Mouse (Mus musculus): Measurements from ENCODE around the gene Efhd1. TPM values are rescaled to one million over a fixed set of nuclear protein-coding genes. Genes with fewer than 3 reads are reported as not detected.

Efhd1 gene
- polyA plus RNA-seq, 1 experiment from 2014 or later = not detected

GRCm38 (mm10) chr1:87270204-87270603 is 6.0 kb downstream of the Efhd1 start:
- H3K27ac ChIP-seq (ENCODE audit: low read depth) = no peak overlapping the region
- H3K4me2 ChIP-seq = no peak overlapping the region
- no peak for DNase-seq
- peak; percentile 21 for ATAC-seq (ENCODE audit: insufficient read depth)
- no peaks in the 10 kb centered on the region; the same call in 1 of the 2 replicates for H3K4me1 ChIP-seq (ENCODE audit: insufficient read depth)
- H3K36me3 ChIP-seq (ENCODE audit: insufficient read depth) = no peaks in the 10 kb centered on the region
- peaks cover 25% of the 10 kb centered on the region for H3K27me3 ChIP-seq (ENCODE audit: insufficient read depth, low read length)
- no peaks in the 10 kb centered on the region for H3K9me3 ChIP-seq (ENCODE audit: low read depth, low read length)
- H3K9ac ChIP-seq = no peak overlapping the region
- no peak for TF ChIP-seq CTCF (IDR thresholded peaks at IDR 0.05; ENCODE audit: low read depth)
- WGBS = 21% methylated on average over 3 of the region's 3 CpGs
- H3K4me3 ChIP-seq (ENCODE audit: low read depth, low read length) = no peak overlapping the region

GRCm38 (mm10) chr1:87270641-87271467 is 6.7 kb downstream of the Efhd1 start:
- WGBS = 12% methylated on average over 20 of the region's 20 CpGs

GRCm38 (mm10) chr1:87271596-87271995 is 7.4 kb downstream of the Efhd1 start:
- DNase-seq = no peak
- Histone ChIP-seq H3K36me3 (ENCODE audit: insufficient read depth) (no peaks in the 10 kb centered on the region), H3K27ac (ENCODE audit: low read depth) (no peak overlapping the region), H3K4me2 (no peak overlapping the region), H3K4me1 (ENCODE audit: insufficient read depth) (no peaks in the 10 kb centered on the region; the same call in 1 of the 2 replicates), H3K9ac (no peak overlapping the region), H3K9me3 (ENCODE audit: low read depth, low read length) (no peaks in the 10 kb centered on the region), H3K4me3 (ENCODE audit: low read depth, low read length) (no peak overlapping the region), H3K27me3 (ENCODE audit: insufficient read depth, low read length) (peaks cover 11% of the 10 kb centered on the region)
- WGBS = 63% methylated on average over 1 of the region's 1 CpGs
- ATAC-seq (ENCODE audit: insufficient read depth) = no peak
- no peak for TF ChIP-seq CTCF (IDR thresholded peaks at IDR 0.05; ENCODE audit: low read depth)

More at GRCm38 (mm10) chr1:87270641-87271467, 6.7 kb downstream of the Efhd1 start:
- Histone ChIP-seq H3K4me3 (ENCODE audit: low read depth, low read length) (no peak overlapping the region), H3K27ac (ENCODE audit: low read depth) (no peak overlapping the region; the same call in 1 of the 2 replicates), H3K27me3 (ENCODE audit: insufficient read depth, low read length) (peaks cover 18% of the 10 kb centered on the region), H3K36me3 (ENCODE audit: insufficient read depth) (no peaks in the 10 kb centered on the region), H3K4me1 (ENCODE audit: insufficient read depth) (no peaks in the 10 kb centered on the region; the same call in 1 of the 2 replicates), H3K4me2 (peak overlapping the region; percentile 26; the same call in 1 of the 2 replicates), H3K9ac (no peak overlapping the region), H3K9me3 (ENCODE audit: low read depth, low read length) (no peaks in the 10 kb centered on the region)
- ATAC-seq (ENCODE audit: insufficient read depth) = peak; percentile 64
- DNase-seq = peak; percentile 42
- no peak for TF ChIP-seq CTCF (IDR thresholded peaks at IDR 0.05; ENCODE audit: low read depth)

GRCm38 (mm10) chr1:87272462-87272861 is 8.3 kb downstream of the Efhd1 start:
- Histone ChIP-seq H3K36me3 (ENCODE audit: insufficient read depth) (no peaks in the 10 kb centered on the region), H3K9me3 (ENCODE audit: low read depth, low read length) (no peaks in the 10 kb centered on the region), H3K27me3 (ENCODE audit: insufficient read depth, low read length) (peaks cover 8% of the 10 kb centered on the region; the same call in 1 of the 2 replicates), H3K9ac (no peak overlapping the region), H3K4me3 (ENCODE audit: low read depth, low read length) (no peak overlapping the region), H3K4me2 (no peak overlapping the region), H3K4me1 (ENCODE audit: insufficient read depth) (no peaks in the 10 kb centered on the region; the same call in 1 of the 2 replicates), H3K27ac (ENCODE audit: low read depth) (no peak overlapping the region)
- 60% methylated on average over 3 of the region's 3 CpGs for WGBS
- ATAC-seq (ENCODE audit: insufficient read depth) (no peak), DNase-seq (no peak)
- no peak for TF ChIP-seq CTCF (IDR thresholded peaks at IDR 0.05; ENCODE audit: low read depth)

- Histone ChIP-seq H3K27ac (ENCODE audit: low read depth) (no peak overlapping the region), H3K9ac (no peak overlapping the region), H3K4me2 (no peak overlapping the region), H3K9me3 (ENCODE audit: low read depth, low read length) (no peaks in the 10 kb centered on the region), H3K4me1 (ENCODE audit: insufficient read depth) (no peaks in the 10 kb centered on the region; the same call in 1 of the 2 replicates), H3K27me3 (ENCODE audit: insufficient read depth, low read length) (no peaks in the 10 kb centered on the region), H3K36me3 (ENCODE audit: insufficient read depth) (no peaks in the 10 kb centered on the region), H3K4me3 (ENCODE audit: low read depth, low read length) (no peak overlapping the region)
- DNase-seq = no peak
- TF ChIP-seq CTCF (IDR thresholded peaks at IDR 0.05; ENCODE audit: low read depth) = no peak
- 69% methylated on average over 3 of the region's 3 CpGs for WGBS
- no peak for ATAC-seq (ENCODE audit: insufficient read depth)
Measured at GRCm38 (mm10) chr1:87273514-87273942, 9.4 kb downstream of the Efhd1 start.

- H3K9ac ChIP-seq = no peak overlapping the region
Measured at GRCm38 (mm10) chr1:87274134-87274533, 10.0 kb downstream of the Efhd1 start.

GRCm38 (mm10) chr1:87275151-87275550 is 11.0 kb downstream of the Efhd1 start:
- ATAC-seq (ENCODE audit: insufficient read depth) = no peak

More at GRCm38 (mm10) chr1:87274134-87274533, 10.0 kb downstream of the Efhd1 start:
- Histone ChIP-seq H3K4me1 (ENCODE audit: insufficient read depth) (no peaks in the 10 kb centered on the region; the same call in 1 of the 2 replicates), H3K27me3 (ENCODE audit: insufficient read depth, low read length) (no peaks in the 10 kb centered on the region), H3K27ac (ENCODE audit: low read depth) (no peak overlapping the region), H3K36me3 (ENCODE audit: insufficient read depth) (no peaks in the 10 kb centered on the region), H3K4me2 (no peak overlapping the region), H3K4me3 (ENCODE audit: low read depth, low read length) (no peak overlapping the region), H3K9me3 (ENCODE audit: low read depth, low read length) (no peaks in the 10 kb centered on the region)
- 66% methylated on average over 4 of the region's 4 CpGs for WGBS
- TF ChIP-seq CTCF (IDR thresholded peaks at IDR 0.05; ENCODE audit: low read depth) = no peak
- ATAC-seq (ENCODE audit: insufficient read depth) (no peak), DNase-seq (no peak)

More at GRCm38 (mm10) chr1:87275151-87275550, 11.0 kb downstream of the Efhd1 start:
- 89% methylated on average over 12 of the region's 12 CpGs for WGBS
- H3K9me3 ChIP-seq (ENCODE audit: low read depth, low read length) = no peaks in the 10 kb centered on the region
- H3K36me3 ChIP-seq (ENCODE audit: insufficient read depth) = no peaks in the 10 kb centered on the region
- no peak overlapping the region for H3K27ac ChIP-seq (ENCODE audit: low read depth)
- no peaks in the 10 kb centered on the region; the same call in 1 of the 2 replicates for H3K4me1 ChIP-seq (ENCODE audit: insufficient read depth)
- DNase-seq = no peak
- no peaks in the 10 kb centered on the region for H3K27me3 ChIP-seq (ENCODE audit: insufficient read depth, low read length)
- no peak overlapping the region for H3K4me2 ChIP-seq
- H3K9ac ChIP-seq = no peak overlapping the region
- TF ChIP-seq CTCF (IDR thresholded peaks at IDR 0.05; ENCODE audit: low read depth) = no peak
- no peak overlapping the region for H3K4me3 ChIP-seq (ENCODE audit: low read depth, low read length)
